Mouse (Mus musculus): ENCODE measurements around the gene Gm11361.

DNA sequence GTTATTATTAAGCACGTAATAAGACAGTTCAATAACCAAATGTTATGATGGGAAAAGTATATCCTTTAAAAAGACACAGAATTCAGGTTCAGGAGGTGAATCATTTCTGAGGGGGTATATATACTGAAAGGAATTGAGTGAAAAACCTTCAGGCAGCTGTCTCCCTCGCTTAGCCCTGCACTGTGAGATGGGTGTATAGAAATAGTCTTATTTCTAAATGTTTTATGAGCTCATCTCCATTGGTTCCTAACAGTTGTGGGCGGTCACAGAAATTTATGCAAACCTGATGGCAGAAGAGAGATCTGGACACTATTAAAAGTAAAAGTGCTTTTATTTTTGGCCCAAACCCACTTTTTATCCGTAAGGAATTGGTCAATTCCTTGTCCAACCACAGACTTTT, 36.9 kb downstream of the Gm11361 start:
- no peak for TF ChIP-seq HCFC1 (IDR thresholded peaks at IDR 0.05; ENCODE audit: borderline replicate concordance, insufficient read depth, low read length)
- no peak for TF ChIP-seq CHD2 (IDR thresholded peaks at IDR 0.05; ENCODE audit: low read depth, low read length)
- no peak for TF ChIP-seq ZC3H11A (IDR thresholded peaks at IDR 0.05; ENCODE audit: borderline replicate concordance, low read depth, low read length)
- no peak for TF ChIP-seq MAFK (IDR thresholded peaks at IDR 0.05; ENCODE audit: insufficient read depth, low read depth, low read length)
